In genomic region chr14:26066574-26067324, GRCm38 (mm10) we compare ENCODE assay signal across 18 mouse cellular contexts. TPM values are rescaled to one million over a fixed set of nuclear protein-coding genes. Genes with fewer than 3 reads are reported as not detected.
A peak's percentile ranks its signal among the peaks of the same experiment; 100 is the strongest.
DNase-seq lines count a peak whose midpoint lies in the region; ATAC-seq and TF ChIP-seq lines count a peak whose summit lies in the region.
"Not testable (repeated sequence)": the region's sequence is repeated elsewhere in the genome, so short reads cannot be mapped to it uniquely, and the experiment has no call there.
"Had no signal": no experiment of that assay in that cellular context is flagged by ENCODE, and none has a peak within 500 bp of the region (broad histone marks: within the 10 kb centered on the region; RNA-seq: fewer than 3 reads in every experiment).

No protein-coding gene starts in this region.

- TF ChIP-seq CTCF in kidney, postnatal 0 days (IDR thresholded peaks at IDR 0.05; ENCODE audit: low read depth); liver, postnatal 0 days (IDR thresholded peaks at IDR 0.05; ENCODE audit: low read depth): not testable (repeated sequence)

- H3K9ac ChIP-seq in hindbrain, embryonic 16.5 days (ENCODE audit: low read depth, low read length); kidney, postnatal 0 days (ENCODE audit: low read depth, low read length); liver, postnatal 0 days (replicated peaks); midbrain, embryonic 13.5 days (replicated peaks): not testable (repeated sequence)

- H3K27me3 ChIP-seq in hindbrain, embryonic 16.5 days (replicated peaks; ENCODE audit: control insufficient read depth, insufficient read depth, low read length); kidney, postnatal 0 days (ENCODE audit: insufficient read depth, low read length); liver, postnatal 0 days (ENCODE audit: insufficient read depth, low read length); midbrain, embryonic 13.5 days: not testable (repeated sequence)

- H3K36me3 ChIP-seq in hindbrain, embryonic 16.5 days (ENCODE audit: control insufficient read depth, insufficient read depth, low read length); kidney, postnatal 0 days (ENCODE audit: insufficient read depth, low read length); liver, postnatal 0 days (replicated peaks; ENCODE audit: insufficient read depth, low read length); midbrain, embryonic 13.5 days: not testable (repeated sequence)

- not testable (repeated sequence) for H3K4me2 ChIP-seq in hindbrain, embryonic 16.5 days (ENCODE audit: low read length); kidney, postnatal 0 days (ENCODE audit: low read length); liver, postnatal 0 days (ENCODE audit: low read depth, low read length); midbrain, embryonic 13.5 days (replicated peaks)

- not testable (repeated sequence) for H3K4me3 ChIP-seq in hindbrain, embryonic 16.5 days (ENCODE audit: low read length); kidney, postnatal 0 days (replicated peaks; ENCODE audit: low read depth, low read length); liver, postnatal 0 days (ENCODE audit: low read depth, low read length); midbrain, embryonic 13.5 days (replicated peaks)

- not testable (repeated sequence) for DNase-seq in kidney, postnatal 0 days (ENCODE audit: low spot score); liver, postnatal 0 days

- peak; percentile 73 for ATAC-seq in CD4-positive, CD25-positive, alpha-beta regulatory T cell, adult 4 months
- peak; percentile 43; the same call in 1 of the 2 replicates for ATAC-seq in erythroblast, adult 5-6 weeks (replicated peaks; ENCODE audit: low FRiP score, poor library complexity, severe bottlenecking)
- peak; percentile 81 for ATAC-seq in granulocyte monocyte progenitor cell, adult 5-6 weeks (replicated peaks; ENCODE audit: poor library complexity, severe bottlenecking)
- ATAC-seq in hindbrain, embryonic 16.5 days: peak; percentile 93
- peak; percentile 84 for ATAC-seq in kidney, postnatal 0 days (replicated peaks; ENCODE audit: low FRiP score, low read depth)
- peak; percentile 83 for ATAC-seq in liver, postnatal 0 days
- peak; percentile 95 for ATAC-seq in midbrain, embryonic 13.5 days
- peak; percentile 39 for ATAC-seq in neutrophil, adult 5-6 weeks (ENCODE audit: extremely low read depth, insufficient number of reproducible peaks, low FRiP score, poor library complexity, severe bottlenecking)

- H3K9me3 ChIP-seq in hindbrain, embryonic 16.5 days (ENCODE audit: control insufficient read depth, low read length); kidney, postnatal 0 days (replicated peaks; ENCODE audit: low read length); liver, postnatal 0 days (ENCODE audit: low read length); midbrain, embryonic 13.5 days: not testable (repeated sequence)

- H3K27ac ChIP-seq in hindbrain, embryonic 16.5 days (ENCODE audit: low read depth, low read length); kidney, postnatal 0 days; liver, postnatal 0 days (ENCODE audit: low read depth); midbrain, embryonic 13.5 days: not testable (repeated sequence)

- no CpG with 5 or more reads among the region's 44 CpGs for WGBS in hindbrain, embryonic 16.5 days
- no CpG with 5 or more reads among the region's 44 CpGs for WGBS in kidney, postnatal 0 days
- no CpG with 5 or more reads among the region's 44 CpGs for WGBS in liver, postnatal 0 days (ENCODE audit: insufficient replicate concordance)
- no CpG with 5 or more reads among the region's 44 CpGs for whole genome bisulfite sequencing in midbrain, embryonic 13.5 days

- not testable (repeated sequence) for H3K4me1 ChIP-seq in hindbrain, embryonic 16.5 days (ENCODE audit: control insufficient read depth, insufficient read depth, low read depth, low read length); kidney, postnatal 0 days (replicated peaks; ENCODE audit: insufficient read depth, low read length); liver, postnatal 0 days (ENCODE audit: insufficient read depth); midbrain, embryonic 13.5 days (replicated peaks)

- not testable (repeated sequence) for TF ChIP-seq EP300 in liver, postnatal 0 days (IDR thresholded peaks at IDR 0.05; ENCODE audit: low read depth)

RNA-seq across cellular contexts. Expression of gene Tmem254c, which starts 0.4 kb away (rescaled TPM):
- 100 to 1,000 TPM in 1 of 2 experiments, 10 to 100 TPM in 1; 97.0 to 118 TPM for polyA plus RNA-seq in CD4-positive, CD25-positive, alpha-beta regulatory T cell, adult 4 months (2017; shearing (Covaris generic))
- 1.2 and 24.5 TPM in 2 replicates for total RNA-seq in erythroblast, adult 5-6 weeks (2015; ENCODE audit: low replicate concordance)
- 3.3 and 11.2 TPM in 2 replicates for total RNA-seq in erythroblast, adult 5-6 weeks (2017; ENCODE audit: low replicate concordance)
- 20.9 and 37.8 TPM in 2 replicates for total RNA-seq in granulocyte monocyte progenitor cell, adult 5-6 weeks (2014; fragmentation: Nextera tagmentation)
- total RNA-seq in granulocyte monocyte progenitor cell, adult 5-6 weeks (2017): 28.1 and 32.1 TPM in 2 replicates
- 31.1 and 32.6 TPM in 2 replicates for polyA plus RNA-seq in hindbrain, embryonic 16.5 days (2015; fragmentation: Nextera tagmentation; extraction: Ambion mirVana)
- 68.1 and 76.8 TPM in 2 replicates for polyA plus RNA-seq in kidney, postnatal 0 days (2015; fragmentation: Nextera tagmentation; extraction: Ambion mirVana)
- polyA plus RNA-seq in liver, postnatal 0 days (2015; fragmentation: Nextera tagmentation; extraction: Ambion mirVana): 34.7 and 41.0 TPM in 2 replicates
- polyA plus RNA-seq in midbrain, embryonic 13.5 days (2015; fragmentation: Nextera tagmentation; extraction: Ambion mirVana): 17.6 and 21.9 TPM in 2 replicates
- 15.1 and 18.4 TPM in 2 replicates for total RNA-seq in neutrophil, adult 5-6 weeks (2017)
- polyA plus RNA-seq: cortical plate, adult 2 months; macrophage had no signal

RNA-seq across cellular contexts. Expression of gene Cphx2, which starts 14.6 kb away (rescaled TPM):
- not detected for polyA plus RNA-seq in CD4-positive, CD25-positive, alpha-beta regulatory T cell, adult 4 months (2017; shearing (Covaris generic))
- total RNA-seq in erythroblast, adult 5-6 weeks (2015; ENCODE audit: low replicate concordance): not detected in 2 replicates
- total RNA-seq in erythroblast, adult 5-6 weeks (2017; ENCODE audit: low replicate concordance): not detected in 2 replicates
- total RNA-seq in granulocyte monocyte progenitor cell, adult 5-6 weeks (2014; fragmentation: Nextera tagmentation): not detected in 2 replicates
- total RNA-seq in granulocyte monocyte progenitor cell, adult 5-6 weeks (2017): not detected in 2 replicates
- not detected in 2 replicates for polyA plus RNA-seq in hindbrain, embryonic 16.5 days (2015; fragmentation: Nextera tagmentation; extraction: Ambion mirVana)
- not detected in 2 replicates for polyA plus RNA-seq in kidney, postnatal 0 days (2015; fragmentation: Nextera tagmentation; extraction: Ambion mirVana)
- polyA plus RNA-seq in liver, postnatal 0 days (2015; fragmentation: Nextera tagmentation; extraction: Ambion mirVana): not detected in 2 replicates
- not detected in 2 replicates for polyA plus RNA-seq in midbrain, embryonic 13.5 days (2015; fragmentation: Nextera tagmentation; extraction: Ambion mirVana)
- total RNA-seq in neutrophil, adult 5-6 weeks (2017): not detected in 2 replicates
- total RNA-seq: adrenal gland, adult 18-20 months; gastrocnemius, adult 18-20 months; heart, adult 18-20 months; heart, postnatal 14 days; layer of hippocampus, adult 2 months; left cerebral cortex, adult 2 months had no signal
- polyA plus RNA-seq: cortical plate, adult 2 months; erythroblast, embryonic 14.5 days; limb, embryonic 15.5 days; macrophage had no signal

RNA-seq across cellular contexts. Expression of gene Cphx3, which starts 15.3 kb away (rescaled TPM):
- not detected for polyA plus RNA-seq in CD4-positive, CD25-positive, alpha-beta regulatory T cell, adult 4 months (2017; shearing (Covaris generic))
- not detected in 2 replicates for total RNA-seq in erythroblast, adult 5-6 weeks (2015; ENCODE audit: low replicate concordance)
- total RNA-seq in erythroblast, adult 5-6 weeks (2017; ENCODE audit: low replicate concordance): not detected in 2 replicates
- total RNA-seq in granulocyte monocyte progenitor cell, adult 5-6 weeks (2014; fragmentation: Nextera tagmentation): not detected in 2 replicates
- total RNA-seq in granulocyte monocyte progenitor cell, adult 5-6 weeks (2017): not detected in 2 replicates
- not detected in 2 replicates for polyA plus RNA-seq in hindbrain, embryonic 16.5 days (2015; fragmentation: Nextera tagmentation; extraction: Ambion mirVana)
- 0.42 and 0.46 TPM in 2 replicates for polyA plus RNA-seq in kidney, postnatal 0 days (2015; fragmentation: Nextera tagmentation; extraction: Ambion mirVana)
- not detected in 2 replicates for polyA plus RNA-seq in liver, postnatal 0 days (2015; fragmentation: Nextera tagmentation; extraction: Ambion mirVana)
- not detected in 2 replicates for polyA plus RNA-seq in midbrain, embryonic 13.5 days (2015; fragmentation: Nextera tagmentation; extraction: Ambion mirVana)
- not detected in 2 replicates for total RNA-seq in neutrophil, adult 5-6 weeks (2017)
- total RNA-seq: adrenal gland, adult 18-20 months; gastrocnemius, adult 18-20 months; heart, adult 18-20 months; heart, postnatal 14 days; layer of hippocampus, adult 2 months; left cerebral cortex, adult 2 months had no signal
- polyA plus RNA-seq: cortical plate, adult 2 months; erythroblast, embryonic 14.5 days; limb, embryonic 15.5 days; macrophage had no signal

RNA-seq across cellular contexts. Expression of gene Gm9780, which starts 24.2 kb away (rescaled TPM):
- polyA plus RNA-seq in CD4-positive, CD25-positive, alpha-beta regulatory T cell, adult 4 months (2017; shearing (Covaris generic)): not detected
- not detected in 2 replicates for total RNA-seq in erythroblast, adult 5-6 weeks (2015; ENCODE audit: low replicate concordance)
- total RNA-seq in erythroblast, adult 5-6 weeks (2017; ENCODE audit: low replicate concordance): 6.1 TPM in 1 of 2 replicates, not detected in the other
- total RNA-seq in granulocyte monocyte progenitor cell, adult 5-6 weeks (2014; fragmentation: Nextera tagmentation): not detected in 2 replicates
- not detected in 2 replicates for total RNA-seq in granulocyte monocyte progenitor cell, adult 5-6 weeks (2017)
- 8.4 and 8.6 TPM in 2 replicates for polyA plus RNA-seq in hindbrain, embryonic 16.5 days (2015; fragmentation: Nextera tagmentation; extraction: Ambion mirVana)
- polyA plus RNA-seq in kidney, postnatal 0 days (2015; fragmentation: Nextera tagmentation; extraction: Ambion mirVana): 58.2 and 63.5 TPM in 2 replicates
- polyA plus RNA-seq in liver, postnatal 0 days (2015; fragmentation: Nextera tagmentation; extraction: Ambion mirVana): 5.4 and 7.9 TPM in 2 replicates
- polyA plus RNA-seq in midbrain, embryonic 13.5 days (2015; fragmentation: Nextera tagmentation; extraction: Ambion mirVana): 3.0 and 3.4 TPM in 2 replicates
- 3.3 TPM in 1 of 2 replicates, not detected in the other for total RNA-seq in neutrophil, adult 5-6 weeks (2017)
- polyA plus RNA-seq: erythroblast, embryonic 14.5 days; macrophage had no signal

RNA-seq across cellular contexts. Expression of gene Duxbl2, which starts 51.4 kb away (rescaled TPM):
- not detected for polyA plus RNA-seq in CD4-positive, CD25-positive, alpha-beta regulatory T cell, adult 4 months (2017; shearing (Covaris generic))
- total RNA-seq in erythroblast, adult 5-6 weeks (2015; ENCODE audit: low replicate concordance): not detected in 2 replicates
- not detected in 2 replicates for total RNA-seq in erythroblast, adult 5-6 weeks (2017; ENCODE audit: low replicate concordance)
- total RNA-seq in granulocyte monocyte progenitor cell, adult 5-6 weeks (2014; fragmentation: Nextera tagmentation): not detected in 2 replicates
- total RNA-seq in granulocyte monocyte progenitor cell, adult 5-6 weeks (2017): not detected in 2 replicates
- polyA plus RNA-seq in hindbrain, embryonic 16.5 days (2015; fragmentation: Nextera tagmentation; extraction: Ambion mirVana): 1.0 and 1.3 TPM in 2 replicates
- not detected in 2 replicates for polyA plus RNA-seq in kidney, postnatal 0 days (2015; fragmentation: Nextera tagmentation; extraction: Ambion mirVana)
- polyA plus RNA-seq in liver, postnatal 0 days (2015; fragmentation: Nextera tagmentation; extraction: Ambion mirVana): 0.08 TPM in 1 of 2 replicates, not detected in the other
- polyA plus RNA-seq in midbrain, embryonic 13.5 days (2015; fragmentation: Nextera tagmentation; extraction: Ambion mirVana): not detected in 2 replicates
- total RNA-seq in neutrophil, adult 5-6 weeks (2017): not detected in 2 replicates
- total RNA-seq: adrenal gland, adult 18-20 months; gastrocnemius, adult 18-20 months; heart, adult 18-20 months had no signal
- polyA plus RNA-seq: erythroblast, embryonic 14.5 days; limb, embryonic 15.5 days; macrophage had no signal

Comparison
In these comparisons a context has a peak if more than half of its experiments do, and no peak if none do; other contexts are left out.
1. ATAC-seq: peak in every context shown above with its lines; median percentile 95 in midbrain, embryonic 13.5 days; 93 in hindbrain, embryonic 16.5 days; 84 in kidney, postnatal 0 days; 83 in liver, postnatal 0 days; 81 in granulocyte monocyte progenitor cell, adult 5-6 weeks; 73 in CD4-positive, CD25-positive, alpha-beta regulatory T cell, adult 4 months; 43 in erythroblast, adult 5-6 weeks; 39 in neutrophil, adult 5-6 weeks.